Mouse (Mus musculus): Measurements from ENCODE around the gene Tmem164.

Tmem164 gene

GRCm38 (mm10) chrX:142685676-142686075, 4.5 kb downstream of the Tmem164 start:
- no peak for ATAC-seq (ENCODE audit: insufficient number of reproducible peaks, low FRiP score, low TSS enrichment)

- no peak for ATAC-seq (ENCODE audit: insufficient number of reproducible peaks, low FRiP score, low TSS enrichment)
Measured at GRCm38 (mm10) chrX:142688509-142688908, 7.3 kb downstream of the Tmem164 start.

GRCm38 (mm10) chrX:142693256-142693655, 12.1 kb downstream of the Tmem164 start:
- no peak for ATAC-seq (ENCODE audit: insufficient number of reproducible peaks, low FRiP score, low TSS enrichment)

GRCm38 (mm10) chrX:142694338-142694737, 13.1 kb downstream of the Tmem164 start:
- peak; percentile 82 for ATAC-seq (ENCODE audit: insufficient number of reproducible peaks, low FRiP score, low TSS enrichment)

GRCm38 (mm10) chrX:142694856-142695255, 13.7 kb downstream of the Tmem164 start:
- no peak for ATAC-seq (ENCODE audit: insufficient number of reproducible peaks, low FRiP score, low TSS enrichment)

- ATAC-seq (ENCODE audit: insufficient number of reproducible peaks, low FRiP score, low TSS enrichment): no peak
Measured at GRCm38 (mm10) chrX:142696789-142697188, 15.6 kb downstream of the Tmem164 start.

GRCm38 (mm10) chrX:142697545-142698204, 16.5 kb downstream of the Tmem164 start:
- ATAC-seq (ENCODE audit: insufficient number of reproducible peaks, low FRiP score, low TSS enrichment): no peak

GRCm38 (mm10) chrX:142698212-142698611, 17.0 kb downstream of the Tmem164 start:
- ATAC-seq (ENCODE audit: insufficient number of reproducible peaks, low FRiP score, low TSS enrichment): no peak

GRCm38 (mm10) chrX:142702094-142702493, 20.9 kb downstream of the Tmem164 start:
- ATAC-seq (ENCODE audit: insufficient number of reproducible peaks, low FRiP score, low TSS enrichment): no peak

- no peak for ATAC-seq (ENCODE audit: insufficient number of reproducible peaks, low FRiP score, low TSS enrichment)
Measured at GRCm38 (mm10) chrX:142702566-142702965, 21.4 kb downstream of the Tmem164 start.

GRCm38 (mm10) chrX:142703953-142704352, 22.7 kb downstream of the Tmem164 start:
- no peak for ATAC-seq (ENCODE audit: insufficient number of reproducible peaks, low FRiP score, low TSS enrichment)

- ATAC-seq (ENCODE audit: insufficient number of reproducible peaks, low FRiP score, low TSS enrichment): no peak
Measured at GRCm38 (mm10) chrX:142708257-142708656, 27.1 kb downstream of the Tmem164 start.

- ATAC-seq (ENCODE audit: insufficient number of reproducible peaks, low FRiP score, low TSS enrichment): no peak
Measured at GRCm38 (mm10) chrX:142716014-142716413, 34.8 kb downstream of the Tmem164 start.

- ATAC-seq (ENCODE audit: insufficient number of reproducible peaks, low FRiP score, low TSS enrichment): no peak
Measured at GRCm38 (mm10) chrX:142717958-142718478, 36.8 kb downstream of the Tmem164 start.

- ATAC-seq (ENCODE audit: insufficient number of reproducible peaks, low FRiP score, low TSS enrichment): no peak
Measured at GRCm38 (mm10) chrX:142718759-142719158, 37.6 kb downstream of the Tmem164 start.

- ATAC-seq (ENCODE audit: insufficient number of reproducible peaks, low FRiP score, low TSS enrichment): no peak
Measured at GRCm38 (mm10) chrX:142721897-142722296, 40.7 kb downstream of the Tmem164 start.

- ATAC-seq (ENCODE audit: insufficient number of reproducible peaks, low FRiP score, low TSS enrichment): no peak
Measured at GRCm38 (mm10) chrX:142724203-142724602, 43.0 kb downstream of the Tmem164 start.

GRCm38 (mm10) chrX:142725571-142725970, 44.4 kb downstream of the Tmem164 start:
- ATAC-seq (ENCODE audit: insufficient number of reproducible peaks, low FRiP score, low TSS enrichment): no peak

GRCm38 (mm10) chrX:142726311-142726710, 45.1 kb downstream of the Tmem164 start:
- peak; percentile 90 for ATAC-seq (ENCODE audit: insufficient number of reproducible peaks, low FRiP score, low TSS enrichment)

- ATAC-seq (ENCODE audit: insufficient number of reproducible peaks, low FRiP score, low TSS enrichment): no peak
Measured at GRCm38 (mm10) chrX:142727847-142728246, 46.6 kb downstream of the Tmem164 start.

- no peak for ATAC-seq (ENCODE audit: insufficient number of reproducible peaks, low FRiP score, low TSS enrichment)
Measured at GRCm38 (mm10) chrX:142729040-142729439, 47.8 kb downstream of the Tmem164 start.

- ATAC-seq (ENCODE audit: insufficient number of reproducible peaks, low FRiP score, low TSS enrichment): no peak
Measured at GRCm38 (mm10) chrX:142729482-142729881, 48.3 kb downstream of the Tmem164 start.
